Mouse (Mus musculus): ENCODE data around the gene Tnfrsf1b. TPM values are rescaled to one million over a fixed set of nuclear protein-coding genes. Genes with fewer than 3 reads are reported as not detected.

Tnfrsf1b gene
- total RNA-seq, 2 experiments from 2014 or later = 2.8 to 3.6 TPM

DNA sequence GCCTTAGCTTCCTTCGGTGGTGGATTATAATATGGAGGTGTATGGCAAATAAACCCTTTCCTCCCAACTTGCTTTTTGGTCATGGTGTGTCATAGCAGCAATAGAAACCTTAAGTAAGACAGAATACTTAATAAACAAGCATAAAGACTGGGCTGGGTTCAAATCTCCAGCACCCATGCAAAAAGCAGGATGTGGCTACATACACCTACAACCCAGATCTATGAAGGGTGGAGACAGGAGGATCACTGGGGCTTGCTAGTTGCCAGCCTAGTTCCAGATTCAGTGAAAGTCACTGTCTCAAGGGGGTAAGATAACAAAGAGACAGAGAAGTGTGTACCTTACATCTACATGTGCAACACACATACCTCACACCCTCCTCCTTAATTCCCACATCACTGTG, 16.9 kb upstream of the Tnfrsf1b start:
- intact Hi-C loops (cut with DNase I) = no loop called here
- no peak for DNase-seq (ENCODE audit: extremely low spot score in 1 of 2, low spot score in 2 of 2)

DNA sequence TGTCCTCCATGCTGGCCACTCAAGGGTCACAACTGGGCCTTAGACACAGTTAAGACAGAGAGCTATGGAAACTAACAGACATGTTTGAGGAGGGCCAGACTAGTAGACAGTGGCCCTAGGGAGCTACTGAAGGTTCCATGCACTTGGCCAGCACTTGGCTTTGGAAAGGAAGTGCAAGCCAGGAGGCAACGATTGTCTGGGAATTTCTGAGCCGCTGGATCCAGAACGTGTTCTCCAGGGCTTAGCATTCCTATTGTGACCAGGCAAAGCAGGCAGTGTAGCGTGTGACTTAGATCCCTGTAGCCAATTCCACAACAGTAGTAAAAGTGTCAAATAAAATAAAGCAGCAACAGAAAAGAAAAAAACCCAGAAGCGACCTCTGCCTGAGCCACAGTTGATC, 14.1 kb upstream of the Tnfrsf1b start:
- intact Hi-C loops (cut with DNase I) = no loop called here
- no peak for DNase-seq (ENCODE audit: extremely low spot score in 1 of 2, low spot score in 2 of 2)

DNA sequence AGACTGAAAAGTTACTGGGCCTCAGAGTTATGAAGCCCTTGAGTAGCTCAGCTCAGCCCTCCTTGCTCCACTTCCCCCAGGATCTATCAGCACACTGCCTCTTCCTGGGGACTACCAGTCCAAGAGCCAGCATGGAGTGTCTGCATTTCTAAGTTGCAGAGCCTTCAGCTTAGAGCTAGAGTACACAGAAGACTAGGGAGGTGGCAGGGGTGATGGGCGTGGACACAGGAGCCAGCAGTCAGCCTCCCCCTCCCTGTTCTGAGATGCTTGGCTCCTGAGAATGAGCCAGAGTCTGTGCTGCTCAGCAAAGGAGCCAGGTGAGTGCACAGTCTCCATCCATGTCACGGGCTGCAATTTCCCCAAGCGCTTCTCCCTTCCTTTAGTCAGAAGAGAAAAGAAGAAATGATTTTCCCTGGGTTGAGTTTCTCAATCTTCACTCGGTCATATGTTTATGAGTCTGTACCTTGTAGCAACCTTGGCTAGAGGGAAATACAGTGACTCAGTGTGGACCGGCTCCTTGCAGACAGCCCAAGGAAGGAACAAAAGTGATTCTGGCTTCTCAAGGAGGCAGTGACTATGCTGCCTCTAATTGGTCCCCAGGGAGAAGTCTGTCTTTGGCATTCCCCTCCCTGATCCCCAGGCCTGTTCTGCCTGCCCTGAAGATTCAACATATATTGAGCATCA, 11.2 kb upstream of the Tnfrsf1b start:
- intact Hi-C loops (cut with DNase I) = no loop called here
- DNase-seq (ENCODE audit: extremely low spot score in 1 of 2, low spot score in 2 of 2) = no peak

DNA sequence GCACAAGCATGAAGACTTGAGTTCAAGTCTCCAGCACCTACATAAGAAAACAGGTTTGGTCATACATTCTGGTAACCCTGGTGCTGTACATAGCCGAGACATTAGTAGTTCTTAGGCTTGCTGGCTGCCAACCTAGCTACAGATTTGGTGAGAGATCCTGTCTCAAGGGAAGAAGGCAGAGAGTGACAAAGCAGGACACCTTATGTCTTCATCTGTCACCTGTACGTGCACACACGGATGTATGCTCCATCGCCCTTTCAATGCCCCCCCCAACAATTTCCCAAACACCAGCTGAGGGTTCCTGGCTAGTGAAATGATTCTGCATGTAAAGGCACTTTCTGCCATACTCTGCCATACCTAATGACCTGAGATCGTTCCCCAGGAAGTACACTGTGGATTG, 9.5 kb upstream of the Tnfrsf1b start:
- intact Hi-C loops (cut with DNase I) = no loop called here
- DNase-seq (ENCODE audit: extremely low spot score in 1 of 2, low spot score in 2 of 2) = no peak

DNA sequence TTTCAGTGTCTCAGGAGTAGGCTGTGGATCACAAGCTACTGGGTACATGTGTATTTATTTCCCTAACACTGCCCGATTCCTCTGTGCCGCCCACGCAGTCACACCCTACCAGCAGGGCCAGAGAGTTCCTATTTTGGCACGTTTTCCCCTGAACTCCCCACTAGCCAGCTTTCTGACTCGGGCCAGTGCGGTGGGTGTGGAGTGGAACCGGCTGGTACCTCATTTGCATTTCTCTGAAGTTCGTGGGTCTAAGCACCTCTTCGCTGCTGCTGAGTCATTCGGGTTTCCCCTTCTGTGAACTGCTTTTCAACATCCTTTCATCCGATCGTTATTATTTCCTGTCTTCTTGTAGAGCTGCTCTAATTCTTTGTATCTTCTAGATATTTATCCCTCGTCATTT, 7.7 kb upstream of the Tnfrsf1b start:
- no peak for DNase-seq (ENCODE audit: extremely low spot score in 1 of 2, low spot score in 2 of 2)
- intact Hi-C loops (cut with DNase I) = no loop called here

DNA sequence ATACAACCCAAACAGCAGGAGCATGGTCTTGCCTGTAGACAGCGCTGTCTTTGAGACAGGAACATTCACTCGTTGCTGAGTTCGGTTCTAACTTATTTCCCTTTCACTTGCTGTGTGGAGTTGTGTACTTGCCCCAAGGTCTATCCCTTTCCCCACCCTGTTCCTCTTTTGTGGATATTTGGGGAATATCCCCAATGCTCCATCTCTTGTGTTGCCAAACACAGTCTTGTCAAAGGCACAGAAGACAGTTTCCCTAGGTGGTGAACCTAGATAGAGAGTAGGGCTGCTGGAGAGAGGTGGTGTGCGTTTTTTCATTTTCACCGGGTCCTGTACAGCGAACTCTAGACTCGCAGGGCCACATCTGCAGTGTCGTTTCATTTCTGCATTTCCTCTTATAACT, 5.9 kb upstream of the Tnfrsf1b start:
- intact Hi-C loops (cut with DNase I) = no loop called here
- DNase-seq (ENCODE audit: extremely low spot score in 1 of 2, low spot score in 2 of 2) = no peak

DNA sequence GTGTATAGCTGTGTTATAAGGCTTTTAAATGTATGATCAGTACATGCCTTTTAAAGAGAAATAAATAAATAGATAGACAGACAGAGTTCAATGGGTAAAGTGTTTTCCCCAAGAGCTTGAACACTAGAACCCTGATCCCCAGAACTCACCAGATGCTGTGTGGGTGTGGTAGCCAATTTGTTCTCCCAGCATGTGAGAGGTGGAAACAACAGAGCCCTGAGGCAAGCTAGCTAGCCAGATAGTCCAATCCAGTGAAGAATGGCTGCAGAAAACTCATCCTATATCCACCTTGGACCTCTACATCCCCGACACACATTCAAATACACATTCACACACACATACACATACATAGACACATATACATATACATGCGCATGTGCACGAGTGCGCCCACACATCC, 4.9 kb upstream of the Tnfrsf1b start:
- no peak for DNase-seq (ENCODE audit: extremely low spot score in 1 of 2, low spot score in 2 of 2)
- intact Hi-C loops (cut with DNase I) = no loop called here

DNA sequence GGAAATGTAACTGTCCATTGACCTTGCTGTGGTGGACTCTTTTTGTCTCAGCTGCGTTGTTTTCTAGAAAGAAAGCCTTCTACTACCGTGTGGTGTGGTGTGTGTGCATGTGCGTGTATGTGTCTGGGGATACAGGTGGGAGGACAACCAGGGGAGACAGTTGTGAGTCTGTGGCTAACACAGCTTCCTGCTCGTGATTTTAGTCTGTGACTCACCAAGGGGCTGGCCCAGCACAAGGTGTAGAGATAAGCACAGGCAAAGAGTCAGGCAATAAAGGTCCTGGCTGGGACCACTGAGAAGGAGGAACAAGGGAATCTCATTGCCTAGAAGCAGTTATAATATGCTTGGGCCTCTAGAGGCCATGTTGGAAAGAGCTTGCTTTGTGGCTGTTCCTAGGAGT, 3.3 kb upstream of the Tnfrsf1b start:
- DNase-seq (ENCODE audit: extremely low spot score in 1 of 2, low spot score in 2 of 2) = no peak
- intact Hi-C loops (cut with DNase I) = no loop called here

DNA sequence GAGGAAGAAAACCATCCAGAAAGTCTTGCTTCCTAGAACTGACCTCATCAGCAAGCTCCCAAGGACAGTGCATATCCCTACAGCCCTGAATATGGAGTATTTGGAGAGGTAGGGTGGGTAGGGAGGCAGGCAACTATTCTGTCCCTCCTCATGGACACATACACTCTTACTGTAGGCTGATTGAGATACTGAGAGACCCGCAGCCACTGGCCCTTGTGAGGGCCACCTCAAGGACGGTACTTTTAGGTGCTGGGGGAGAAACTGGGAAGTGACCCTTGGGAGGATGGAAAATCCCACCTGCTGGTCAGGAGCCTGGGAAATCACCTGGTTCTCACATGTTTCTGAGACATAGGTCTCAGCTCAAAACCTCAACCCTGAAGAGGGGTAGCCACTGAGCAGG, 886 bp upstream of the Tnfrsf1b start:
- intact Hi-C loops (cut with DNase I) = no loop called here
- no peak for DNase-seq (ENCODE audit: extremely low spot score in 1 of 2, low spot score in 2 of 2)

DNA sequence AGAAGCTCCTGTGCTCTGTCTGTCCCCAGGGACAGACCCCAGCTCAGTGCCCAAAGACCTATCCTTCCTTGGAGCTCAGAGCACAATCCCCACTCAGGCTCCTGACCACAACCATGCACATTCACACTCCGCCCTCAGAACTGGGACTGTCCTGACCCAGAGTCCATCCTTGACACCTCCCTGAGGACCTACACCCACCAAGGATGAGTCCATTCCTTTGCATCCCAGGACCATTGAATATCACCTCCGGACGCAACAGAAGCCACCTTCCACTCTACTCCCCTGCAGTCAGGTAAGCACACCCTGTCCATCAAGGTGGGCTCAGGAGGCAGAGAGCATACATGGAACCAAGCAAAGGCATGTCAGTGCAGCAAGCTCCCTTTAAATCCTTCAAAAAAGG, 1.1 kb downstream of the Tnfrsf1b start:
- intact Hi-C loops (cut with DNase I) = no loop called here
- no peak for DNase-seq (ENCODE audit: extremely low spot score in 1 of 2, low spot score in 2 of 2)

DNA sequence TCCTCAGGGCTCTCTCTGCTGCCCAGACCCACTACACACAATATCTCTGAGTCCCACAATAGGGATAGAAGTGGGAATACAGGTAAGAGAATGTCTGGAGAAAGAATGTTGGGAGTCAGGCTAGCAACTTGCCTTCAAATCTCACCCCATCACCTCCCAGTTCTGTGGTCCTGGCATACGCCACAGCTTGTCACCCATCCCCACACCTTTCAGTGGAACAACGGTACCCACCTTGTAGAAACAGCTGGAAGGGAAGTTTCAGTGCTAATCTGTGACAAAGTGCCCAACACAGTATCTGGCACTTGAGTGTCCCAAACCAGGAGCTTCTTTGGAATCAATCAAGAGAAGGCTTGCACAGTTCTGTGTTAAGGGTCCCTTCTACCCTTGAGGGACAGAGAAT, 2.0 kb downstream of the Tnfrsf1b start:
- DNase-seq (ENCODE audit: extremely low spot score in 1 of 2, low spot score in 2 of 2) = no peak
- intact Hi-C loops (cut with DNase I) = no loop called here

DNA sequence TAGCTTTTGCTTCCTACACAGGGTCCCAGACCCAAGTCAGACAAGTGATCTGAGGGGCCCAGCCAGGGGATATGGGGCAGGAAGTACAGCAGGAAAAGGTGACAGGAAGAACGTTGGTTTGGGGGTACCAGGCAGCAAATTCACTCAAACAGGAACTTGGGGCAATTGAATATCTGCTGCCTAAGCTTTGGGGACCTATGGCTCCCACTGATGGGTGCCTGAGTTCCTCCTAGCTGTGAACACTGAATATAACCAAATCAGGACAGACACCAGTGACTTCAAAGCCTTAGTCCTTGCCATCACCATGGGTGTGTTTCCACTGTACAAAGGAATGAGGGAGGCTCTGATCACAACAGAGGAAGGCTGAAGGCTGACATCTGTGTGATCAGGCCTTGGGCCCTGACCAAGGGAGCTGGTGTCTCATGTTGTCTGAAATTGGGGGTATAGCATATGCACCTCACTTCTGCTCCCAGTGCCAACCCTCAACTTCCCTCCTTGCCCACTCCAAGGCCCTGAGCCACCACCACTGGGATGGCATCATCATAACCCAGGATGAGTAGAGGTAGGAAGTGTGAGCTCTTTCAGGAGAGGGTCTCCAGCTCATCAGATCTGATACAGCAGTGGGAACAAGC, 3.8 kb downstream of the Tnfrsf1b start:
- intact Hi-C loops (cut with DNase I) = no loop called here

DNA sequence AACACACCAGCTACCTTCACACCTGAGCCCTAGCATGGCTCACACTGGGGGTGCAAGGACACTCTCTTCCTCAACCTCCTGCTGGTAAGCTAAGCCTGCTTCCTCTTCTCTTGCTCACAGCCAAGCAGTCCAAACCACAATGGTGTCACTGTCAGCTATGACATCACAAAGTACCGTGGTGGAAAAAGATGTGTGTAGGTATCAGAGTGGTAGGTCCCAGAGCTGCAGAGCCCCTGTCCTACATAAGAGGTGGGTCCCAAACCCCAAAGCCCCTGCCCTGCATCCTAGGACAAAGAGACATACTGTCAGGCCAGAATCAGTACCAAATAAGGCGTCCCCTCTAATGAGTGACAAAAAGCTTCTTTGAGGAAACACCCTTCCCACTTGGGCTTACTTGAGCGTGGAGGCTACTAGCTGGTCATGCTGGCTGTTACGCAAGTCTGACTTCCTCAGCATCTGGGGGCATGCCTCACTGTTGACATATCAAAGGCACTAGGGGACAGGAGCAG, 5.9 kb downstream of the Tnfrsf1b start:
- intact Hi-C loops (cut with DNase I) = no loop called here
- no peak for DNase-seq (ENCODE audit: extremely low spot score in 1 of 2, low spot score in 2 of 2)

More for the DNA sequence above, 3.8 kb downstream of the Tnfrsf1b start:
- DNase-seq (ENCODE audit: extremely low spot score in 1 of 2, low spot score in 2 of 2) = no peak

DNA sequence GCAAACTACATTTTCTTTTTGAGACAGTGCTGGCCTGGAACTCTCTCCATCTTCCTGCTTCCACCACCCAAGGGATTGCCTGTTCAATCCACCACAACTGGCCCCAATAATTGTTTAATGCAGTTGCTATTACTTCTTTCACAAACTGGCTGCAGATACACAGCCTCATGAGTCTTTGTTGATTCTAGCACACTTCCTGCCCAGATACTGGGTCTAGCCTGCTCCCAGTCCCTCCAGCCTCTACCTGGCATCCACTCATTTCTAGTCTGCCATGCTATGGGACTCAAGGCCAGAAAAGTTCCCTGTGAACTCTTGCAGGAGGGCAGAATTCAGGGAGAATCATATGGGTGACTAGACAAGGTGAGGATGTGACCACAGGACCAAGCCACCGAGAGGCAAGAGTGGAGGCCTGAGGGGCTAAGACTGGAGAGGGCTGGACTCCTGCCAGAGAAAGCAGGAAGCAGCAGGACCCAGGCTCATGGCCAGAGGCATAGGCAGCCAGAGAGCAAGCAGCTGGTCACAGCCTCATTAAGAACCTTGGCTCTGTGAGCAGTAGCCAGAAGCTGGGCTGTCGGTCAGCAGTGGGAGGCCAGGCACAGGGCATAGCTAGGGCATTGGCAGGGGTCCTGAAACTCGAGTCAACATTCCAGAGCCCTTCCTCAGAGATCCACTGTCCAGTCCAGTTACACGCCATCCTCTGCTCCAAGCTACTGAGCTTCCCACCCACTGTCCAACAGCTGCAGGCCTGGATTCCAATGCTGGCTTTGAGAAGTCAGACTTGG, 7.4 kb downstream of the Tnfrsf1b start:
- intact Hi-C loops (cut with DNase I) = no loop called here

DNA sequence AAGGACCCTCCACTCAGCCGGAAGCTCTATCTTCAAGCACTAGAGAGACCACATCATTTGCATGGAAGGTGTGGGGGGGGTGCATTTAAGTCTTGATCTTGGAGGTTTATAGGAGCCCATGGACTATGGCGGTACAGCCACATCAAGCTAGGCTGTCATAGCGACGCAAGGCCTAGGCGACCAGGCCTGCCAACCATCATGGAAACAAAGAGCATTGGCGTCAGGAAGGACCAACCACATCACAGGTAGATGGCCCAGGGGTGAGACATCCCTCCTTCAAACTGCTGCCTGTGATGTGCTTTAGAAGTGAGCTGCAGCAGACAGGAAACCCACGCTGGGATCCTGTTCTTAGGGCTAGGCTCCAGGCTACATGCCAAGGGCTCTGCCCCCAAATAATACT, 10.6 kb downstream of the Tnfrsf1b start:
- intact Hi-C loops (cut with DNase I) = no loop called here
- no peak for DNase-seq (ENCODE audit: extremely low spot score in 1 of 2, low spot score in 2 of 2)

More for the DNA sequence above, 7.4 kb downstream of the Tnfrsf1b start:
- DNase-seq (ENCODE audit: extremely low spot score in 1 of 2, low spot score in 2 of 2) = peak; percentile 58 to 89

DNA sequence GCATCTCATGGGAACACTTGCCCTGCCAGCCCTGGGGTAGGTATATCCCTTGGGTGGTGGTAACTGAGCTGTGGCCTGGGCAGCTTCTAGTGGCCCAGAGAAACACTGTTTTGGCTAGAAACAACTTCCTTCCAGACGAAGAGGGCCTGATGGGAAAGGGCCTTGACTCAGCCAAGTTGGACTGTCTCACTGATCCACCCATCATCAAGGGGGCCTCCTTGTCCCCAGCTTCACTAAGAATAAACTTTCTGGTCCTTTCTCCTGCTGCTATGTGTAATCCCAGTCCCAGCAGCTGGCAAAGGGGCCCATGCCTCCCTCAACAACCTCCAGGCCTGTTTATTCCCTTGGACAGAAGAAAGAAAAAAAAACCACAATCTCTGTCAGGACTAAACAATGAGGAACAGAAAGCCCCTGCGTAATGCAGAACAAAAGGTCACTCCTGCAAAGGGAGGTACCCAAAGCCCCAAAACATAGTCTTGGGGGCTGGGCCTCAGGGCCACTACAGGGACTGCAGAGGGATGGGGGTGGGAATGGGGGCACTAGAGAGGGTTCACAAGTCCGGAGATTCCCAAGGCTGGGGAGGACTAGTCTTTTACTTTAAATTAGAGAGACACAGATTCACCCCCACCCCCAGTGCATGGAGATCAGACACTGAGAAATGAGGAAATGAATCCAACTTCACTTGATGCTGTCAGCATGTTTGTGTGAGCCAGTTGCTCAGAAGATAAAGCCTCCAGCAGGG, 13.0 kb downstream of the Tnfrsf1b start:
- intact Hi-C loops (cut with DNase I) = no loop called here

DNA sequence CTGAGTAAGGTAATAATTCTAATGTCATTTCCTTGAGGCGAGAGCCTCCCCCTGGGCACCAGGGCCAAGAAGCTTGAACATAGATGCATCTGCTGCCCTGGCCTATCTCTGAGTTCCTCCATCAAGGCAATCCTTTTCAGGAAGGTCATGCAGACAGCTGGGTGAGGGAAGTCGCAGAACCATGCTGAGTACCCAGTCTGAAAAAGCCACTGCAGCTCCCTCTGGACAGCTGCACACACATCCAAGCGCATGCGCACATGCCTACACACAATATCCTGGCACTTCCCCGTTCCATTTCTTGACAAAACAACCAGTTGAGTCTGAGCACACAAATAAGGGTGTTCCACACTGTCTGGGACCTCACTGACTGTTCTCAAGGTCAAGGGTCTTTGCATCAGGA, 14.9 kb downstream of the Tnfrsf1b start:
- no peak for DNase-seq (ENCODE audit: extremely low spot score in 1 of 2, low spot score in 2 of 2)
- intact Hi-C loops (cut with DNase I) = no loop called here

More for the DNA sequence above, 13.0 kb downstream of the Tnfrsf1b start:
- DNase-seq (ENCODE audit: extremely low spot score in 1 of 2, low spot score in 2 of 2) = no peak

DNA sequence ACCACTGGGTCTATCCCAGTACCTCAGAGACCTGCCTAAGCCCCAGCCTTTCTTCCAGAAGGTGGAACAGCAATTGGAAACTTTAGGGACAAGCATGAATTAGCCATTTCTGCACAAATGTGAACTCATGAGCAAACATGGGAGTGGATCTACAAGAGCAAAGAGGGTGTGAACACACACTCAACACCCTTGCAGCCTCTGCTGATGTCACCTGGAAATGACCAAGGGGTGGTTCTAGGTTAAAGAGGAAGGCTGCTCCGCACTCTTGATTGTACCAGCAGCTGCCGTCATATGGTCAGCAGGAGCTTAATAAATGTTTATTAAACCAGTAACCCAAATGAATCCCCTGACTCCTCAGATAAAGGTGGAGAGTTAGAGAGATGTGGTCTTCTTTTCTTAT, 16.0 kb downstream of the Tnfrsf1b start:
- intact Hi-C loops (cut with DNase I) = no loop called here
- DNase-seq (ENCODE audit: extremely low spot score in 1 of 2, low spot score in 2 of 2) = no peak

DNA sequence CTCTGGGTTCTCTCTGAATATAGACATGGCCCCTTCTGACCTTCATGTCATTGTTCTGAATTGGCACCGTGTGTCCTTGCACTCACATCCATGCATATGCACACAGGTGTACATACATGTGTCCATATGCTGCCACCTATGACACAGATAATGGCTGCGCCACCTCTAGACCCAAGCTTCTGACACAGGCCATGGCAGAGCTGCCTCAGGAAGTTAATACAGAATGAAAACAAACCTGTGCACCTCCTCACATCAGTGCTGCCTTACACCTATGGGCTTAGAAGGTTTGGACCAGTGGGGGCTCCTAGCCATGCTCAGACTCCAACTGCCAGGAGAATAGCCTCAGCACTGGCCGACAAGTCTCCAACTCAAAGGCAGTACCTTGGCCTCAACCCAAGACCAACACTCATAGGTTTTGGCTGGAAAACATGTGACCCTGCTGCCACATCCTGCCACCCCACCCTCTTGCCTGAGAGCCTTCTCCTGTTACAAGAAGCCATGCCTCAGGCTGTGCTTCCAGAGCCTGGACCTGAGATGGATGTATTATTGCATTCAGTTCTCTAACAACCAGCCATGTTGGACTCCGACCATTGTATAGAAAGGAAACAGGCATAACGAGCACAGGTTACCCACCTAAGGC, 17.0 kb downstream of the Tnfrsf1b start:
- intact Hi-C loops (cut with DNase I) = no loop called here
- peak in 1 of 2 experiments; percentile 66 for DNase-seq (ENCODE audit: extremely low spot score in 1 of 2, low spot score in 2 of 2)
